Mouse (Mus musculus) A20 (cell line): ENCODE measurements around the gene Ccdc69.
"Not testable (repeated sequence)": the region's sequence is repeated elsewhere in the genome, so short reads cannot be mapped to it uniquely, and the experiment has no call there.

Experiments used
- DNase-seq: peaks from one replicate; pipeline ENCODE4 v3.0.0-alpha.2; 2011; ENCODE audit warnings: low read depth, low spot score

Ccdc69 gene

DNA sequence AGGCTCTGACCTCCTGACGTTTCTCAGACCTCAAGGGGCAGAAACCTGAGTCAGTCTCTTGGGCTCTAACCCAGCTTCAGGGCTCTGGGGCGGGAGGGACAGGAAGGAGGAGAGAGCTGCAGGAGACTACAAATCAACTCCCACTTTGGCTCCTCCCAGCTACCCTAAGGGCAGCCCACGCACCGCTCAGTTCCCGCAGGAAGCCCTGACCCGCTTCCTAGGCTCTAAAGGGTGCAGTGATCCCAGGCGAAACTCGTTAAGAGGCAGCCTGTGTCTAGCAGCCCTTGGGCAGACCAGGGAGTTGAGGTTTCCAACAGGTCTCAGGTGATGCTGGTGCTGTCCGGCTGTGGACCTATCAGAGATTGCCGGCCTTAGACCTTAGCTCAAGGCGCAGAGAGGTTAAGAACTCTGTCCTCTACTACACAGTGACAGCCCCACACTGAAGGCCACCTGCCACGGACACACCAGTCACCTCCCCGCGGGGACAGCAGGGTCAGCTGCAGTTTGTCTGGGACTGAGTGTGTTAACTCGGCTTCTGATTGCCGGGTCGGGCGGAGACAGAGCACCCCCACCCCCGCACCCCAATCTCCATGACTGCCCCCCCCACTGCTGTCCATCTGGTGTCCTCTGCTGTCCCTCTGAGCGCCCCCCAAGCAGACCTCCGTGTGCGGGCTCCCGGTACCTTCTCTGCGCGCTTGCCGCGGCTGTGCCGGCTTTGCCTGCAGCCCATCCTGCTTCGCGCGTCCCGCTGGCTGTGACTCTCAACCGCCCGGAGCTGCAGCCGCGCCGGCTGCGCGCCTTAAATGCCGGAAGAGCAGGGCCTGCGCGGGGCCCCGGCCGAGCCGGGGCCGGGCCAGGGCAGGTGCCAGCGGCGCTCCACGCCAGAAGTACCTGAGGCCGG lies at the start of gene Ccdc69:
Gene Ccdc69, minus strand, starts transcription at position 801 of the 901 bp plus-strand sequence.
- DNase-seq = peak; percentile 82

DNA sequence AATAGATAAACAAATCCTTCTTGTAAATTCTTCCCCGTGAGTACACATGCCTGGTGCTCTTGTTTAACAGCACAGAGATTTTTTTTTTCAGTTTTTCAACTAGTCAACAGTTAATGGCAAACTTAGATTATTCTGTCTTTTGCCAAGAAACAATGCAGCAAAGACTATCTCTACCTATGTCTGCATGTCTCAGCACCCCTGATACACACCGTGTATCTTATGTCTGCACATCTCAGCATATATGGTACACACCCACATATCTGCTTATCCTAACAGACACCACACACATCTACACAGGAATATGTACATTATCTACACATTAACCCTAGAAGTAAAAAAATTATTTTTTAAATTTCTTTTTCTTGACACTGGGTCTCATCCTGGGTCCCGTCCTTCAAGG lies 48.7 kb upstream of the Ccdc69 start:
- no peak for DNase-seq

DNA sequence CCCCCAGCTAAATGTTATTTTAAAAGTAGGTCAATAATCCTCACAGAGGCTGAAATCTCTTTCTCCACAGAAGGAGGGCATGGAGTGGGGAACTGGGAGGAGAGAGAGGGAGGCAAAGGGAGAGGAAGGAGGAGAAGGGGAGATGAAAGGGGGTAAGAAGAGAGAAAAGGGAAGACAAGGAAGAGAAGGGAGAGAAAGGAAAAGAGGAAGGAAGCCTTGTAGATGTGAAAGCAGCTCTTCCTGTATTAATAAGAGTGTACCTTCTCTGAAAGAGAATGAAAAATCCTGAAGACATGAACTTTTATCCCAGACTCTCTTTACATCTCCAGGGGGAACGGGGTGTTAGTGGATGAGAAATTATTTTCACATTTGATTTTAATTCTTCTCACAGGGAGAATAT lies 43.5 kb upstream of the Ccdc69 start:
- DNase-seq = no peak

DNA sequence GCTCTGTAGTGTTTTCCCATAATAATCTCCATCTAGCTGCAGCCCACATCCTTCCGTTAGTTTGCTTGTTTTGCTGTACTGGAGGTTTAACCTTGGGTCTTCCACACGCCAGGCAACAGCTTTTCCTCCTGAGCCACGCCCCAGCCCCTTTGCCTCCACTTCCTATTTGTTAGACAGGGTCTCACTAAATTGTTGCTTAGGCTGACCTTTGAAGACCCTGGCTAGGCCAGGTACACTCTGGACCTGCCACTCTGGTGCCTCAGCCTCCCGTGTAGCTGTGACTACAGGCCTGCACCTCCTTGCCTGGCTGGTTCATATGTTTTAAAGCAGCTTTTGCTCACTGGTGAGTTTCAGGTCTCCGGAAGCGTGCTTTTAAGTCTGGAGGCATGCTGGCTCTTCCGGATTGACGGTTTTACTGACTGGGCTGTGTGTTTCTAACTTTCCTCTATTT lies 42.9 kb upstream of the Ccdc69 start:
- no peak for DNase-seq

DNA sequence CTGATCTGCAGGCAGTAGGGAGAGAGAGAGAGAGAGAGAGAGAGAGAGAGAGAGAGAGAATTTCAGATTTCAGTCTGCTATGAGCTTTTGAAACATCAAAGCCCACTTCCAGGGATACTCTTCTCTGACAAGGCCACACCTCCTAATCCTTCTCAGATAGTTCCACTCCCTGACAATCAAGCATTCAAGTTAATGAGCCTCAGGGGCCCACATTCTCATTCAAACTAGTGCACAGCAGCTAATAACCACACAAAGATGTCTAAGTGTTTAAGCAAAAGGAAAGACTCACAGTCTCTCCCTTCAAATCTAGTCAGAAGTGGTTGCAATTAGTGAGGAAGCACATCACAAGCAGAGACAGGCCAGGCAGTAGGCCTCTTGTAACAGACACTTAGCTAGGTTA lies 42.3 kb upstream of the Ccdc69 start:
- DNase-seq = no peak

DNA sequence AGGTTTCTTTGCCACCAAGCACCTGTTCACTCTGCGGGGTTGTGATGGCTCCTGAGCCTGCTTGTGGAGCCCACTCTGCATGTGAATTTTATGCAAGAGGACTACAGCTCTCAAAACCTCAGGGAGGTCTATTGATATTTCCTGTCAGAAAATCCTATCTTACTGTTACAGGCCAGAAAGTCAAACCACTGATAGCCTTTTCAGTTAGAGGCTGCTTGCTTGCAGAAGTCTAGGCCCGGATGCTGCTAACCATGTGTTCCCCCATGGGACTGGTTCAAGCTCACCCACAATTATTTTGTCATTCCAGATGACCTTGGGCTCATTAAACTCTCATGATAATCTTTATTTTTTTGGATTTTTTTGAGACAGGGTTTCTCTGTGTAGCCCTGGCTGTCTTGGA lies 39.1 kb upstream of the Ccdc69 start:
- no peak for DNase-seq

DNA sequence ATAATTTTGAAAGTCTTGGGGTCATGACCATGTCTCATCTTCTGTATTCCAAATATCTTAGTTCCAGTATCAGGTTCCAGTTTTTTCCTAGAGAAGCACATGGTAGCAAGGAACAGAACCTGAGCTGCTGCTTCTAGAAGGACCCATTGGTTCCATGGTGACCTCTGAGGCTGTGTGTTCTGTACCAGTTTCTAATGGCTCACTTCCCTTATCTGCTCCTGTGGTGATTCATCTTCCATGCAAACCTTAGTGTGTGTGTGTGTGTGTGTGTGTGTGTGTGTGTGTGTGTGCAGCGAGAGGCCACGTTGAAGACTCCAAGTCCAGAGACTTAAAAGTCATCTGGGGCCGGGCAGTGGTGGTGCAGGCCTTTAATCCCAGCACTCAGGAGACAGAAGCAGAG lies 38.1 kb upstream of the Ccdc69 start:
- peak; percentile 22 for DNase-seq

DNA sequence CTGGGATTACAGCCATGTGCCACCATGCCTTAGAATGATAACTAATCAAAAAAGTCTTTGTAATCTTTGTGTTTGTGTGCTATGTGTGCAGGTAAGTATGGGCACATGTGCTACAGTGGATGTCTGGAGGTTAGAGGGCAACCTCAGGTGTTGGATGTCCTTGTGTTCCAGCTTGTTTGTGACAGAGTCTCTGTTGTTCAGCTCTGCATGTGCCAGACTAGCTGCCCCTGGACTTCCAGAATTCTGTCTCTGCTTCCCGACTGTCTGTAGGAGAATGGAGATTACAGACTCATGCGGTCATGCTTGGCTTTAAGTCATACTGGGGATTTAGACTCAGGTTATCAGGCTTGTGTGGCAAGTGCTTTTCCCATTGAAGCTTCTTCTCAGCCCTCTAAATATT lies 36.4 kb upstream of the Ccdc69 start:
- DNase-seq = no peak

DNA sequence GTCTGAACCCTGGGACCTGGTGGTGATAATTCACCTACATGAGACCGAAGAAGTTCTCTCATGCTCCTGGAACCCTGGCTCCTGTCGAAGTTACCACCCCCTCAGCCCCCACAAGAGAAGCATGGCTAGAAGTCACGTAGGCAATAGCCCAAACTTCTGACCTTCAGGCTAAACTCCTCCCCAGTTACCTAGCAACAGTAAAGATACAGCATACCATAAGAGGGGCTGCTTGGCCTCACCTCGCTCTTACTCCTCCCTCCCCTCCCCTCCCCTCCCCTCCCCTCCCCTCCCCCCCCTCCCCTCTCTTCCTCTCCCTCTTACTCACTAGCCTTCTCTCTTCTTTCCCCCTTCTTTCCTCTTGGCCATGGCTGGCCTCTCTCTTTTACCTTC lies 35.9 kb upstream of the Ccdc69 start:
- not testable (repeated sequence) for DNase-seq

DNA sequence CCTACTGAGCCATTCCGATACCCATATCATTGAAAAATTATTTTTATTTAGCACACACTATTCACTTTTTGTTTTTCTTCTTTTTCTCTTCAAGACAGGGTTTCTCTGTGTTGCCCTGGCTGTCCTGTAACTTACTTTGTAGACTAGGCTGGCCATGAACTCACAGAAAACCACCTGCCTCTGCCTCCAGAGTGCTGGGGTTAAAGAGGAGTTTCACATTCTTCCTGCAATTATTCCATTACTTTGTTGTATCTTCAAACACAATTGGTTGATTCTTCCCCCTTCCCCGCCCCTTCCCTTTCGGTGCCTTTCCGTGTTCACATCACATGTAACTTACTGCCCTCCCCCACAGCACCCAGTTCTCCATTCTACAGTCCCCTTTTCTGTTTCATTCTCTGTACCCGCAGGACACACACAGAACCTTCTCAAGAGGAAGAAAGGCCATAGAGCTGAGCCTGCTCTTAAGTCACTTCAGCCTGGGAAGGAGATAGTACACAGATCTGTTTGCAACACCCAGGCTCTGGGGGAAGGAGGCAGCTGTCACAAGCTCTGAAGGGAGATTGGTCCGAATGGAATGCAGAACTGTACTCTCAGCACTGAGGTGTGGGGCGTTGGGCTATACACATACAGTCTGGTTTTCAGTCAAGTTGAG lies 35.4 kb upstream of the Ccdc69 start:
- DNase-seq = peak; percentile 83

DNA sequence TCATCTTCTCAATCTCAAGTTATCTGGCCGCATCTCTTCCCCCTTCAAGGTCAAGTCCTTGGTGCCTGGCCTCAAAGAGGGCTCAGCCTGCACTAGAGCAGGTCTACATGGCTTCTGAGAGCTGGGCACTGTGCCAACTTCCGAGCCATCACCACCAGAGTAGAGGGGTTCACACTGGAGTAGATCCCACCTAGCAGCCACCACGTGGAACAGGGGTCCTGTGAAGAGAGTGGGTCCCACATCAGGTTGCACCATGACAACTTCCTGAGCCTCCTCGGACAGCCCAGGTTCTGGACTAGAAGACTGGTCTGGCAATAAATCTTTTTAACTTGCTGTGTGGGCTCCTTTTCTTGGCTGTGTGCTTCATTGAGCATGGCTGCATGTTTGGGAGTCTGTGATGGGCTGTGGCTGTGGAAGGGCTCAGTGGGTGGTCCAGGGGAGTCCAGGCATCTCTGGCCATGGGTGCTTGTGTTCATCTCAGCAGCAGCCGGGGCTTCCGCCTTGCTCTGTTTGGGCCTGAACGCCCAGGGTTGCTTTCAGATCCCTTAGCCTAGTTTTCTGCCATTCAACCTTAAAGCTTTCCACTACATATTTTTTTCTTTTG lies 32.7 kb upstream of the Ccdc69 start:
- DNase-seq = no peak

DNA sequence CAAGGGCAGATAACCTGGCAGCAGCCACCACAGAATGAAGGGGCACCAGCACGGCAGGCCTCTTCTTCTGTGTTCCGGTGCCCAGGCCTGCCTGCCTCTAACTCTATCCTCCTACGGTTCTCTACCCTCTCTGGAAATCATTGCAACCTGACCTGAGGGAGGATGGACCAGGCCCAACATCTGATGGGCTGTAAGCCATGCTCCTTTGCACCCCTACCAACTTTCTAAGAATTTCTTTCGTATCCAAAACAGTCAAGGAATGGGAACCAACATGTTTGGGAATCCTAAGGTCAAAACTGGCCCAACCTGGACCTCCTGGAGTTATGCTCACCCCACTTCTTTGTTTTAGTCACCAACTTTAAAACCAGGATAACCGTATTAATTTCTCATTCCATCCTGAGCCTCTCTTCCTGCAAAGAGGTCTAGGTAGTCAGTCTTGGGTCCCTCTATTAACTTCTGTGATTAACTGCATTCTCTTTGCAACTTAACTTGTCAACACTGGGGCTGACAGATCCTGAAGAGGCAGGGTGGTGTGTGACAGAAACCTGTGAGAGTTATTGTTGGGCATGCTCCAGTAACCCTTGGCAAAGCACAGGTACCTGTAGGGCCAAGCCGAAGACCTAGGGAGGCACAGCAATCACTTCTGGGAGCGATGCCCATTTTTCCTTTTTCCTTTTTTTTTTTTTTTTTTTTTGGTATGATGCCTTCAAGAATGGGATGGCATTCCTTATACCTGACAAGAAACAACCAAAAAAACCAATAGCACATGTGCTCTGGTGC lies 31.8 kb upstream of the Ccdc69 start:
- no peak for DNase-seq

DNA sequence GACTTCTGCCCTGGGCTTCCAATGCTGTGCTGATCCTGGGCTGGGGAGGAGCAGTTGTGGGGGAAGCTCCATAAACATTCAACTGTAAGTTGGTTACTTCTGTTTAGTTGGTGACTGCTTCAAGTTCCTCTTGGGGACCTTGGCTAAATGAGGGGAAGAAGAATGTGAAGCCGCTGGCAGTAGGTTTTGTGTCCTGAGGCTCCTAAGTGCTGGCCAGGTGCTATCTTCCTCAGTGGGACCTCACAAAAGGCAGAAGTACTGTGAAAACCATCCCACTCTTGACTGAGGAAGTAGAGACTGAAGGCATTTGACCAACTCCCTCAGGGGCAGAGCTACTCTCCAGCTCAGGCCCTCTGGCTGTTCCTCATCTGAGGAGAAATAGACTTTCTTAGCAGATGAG lies 28.7 kb upstream of the Ccdc69 start:
- DNase-seq = no peak

DNA sequence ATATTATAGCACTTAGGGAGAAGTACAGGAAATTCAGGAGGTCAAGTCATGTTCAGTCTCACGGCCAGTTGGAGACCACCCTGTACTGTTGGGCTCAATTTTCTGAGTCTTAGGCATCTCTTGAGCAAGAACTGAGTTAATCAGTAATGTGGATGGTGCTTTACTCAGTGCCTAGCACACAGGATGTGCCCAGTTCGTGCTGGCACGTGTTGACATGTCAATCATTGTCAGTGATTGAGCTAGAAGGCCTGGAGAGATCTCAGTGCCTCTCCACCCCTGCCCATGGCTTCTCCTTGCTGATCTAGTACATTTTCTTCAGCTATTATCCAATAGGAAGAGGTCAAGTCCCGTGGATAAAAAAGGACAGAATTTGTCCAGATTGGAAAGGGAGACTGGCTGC lies 27.5 kb upstream of the Ccdc69 start:
- DNase-seq = no peak

DNA sequence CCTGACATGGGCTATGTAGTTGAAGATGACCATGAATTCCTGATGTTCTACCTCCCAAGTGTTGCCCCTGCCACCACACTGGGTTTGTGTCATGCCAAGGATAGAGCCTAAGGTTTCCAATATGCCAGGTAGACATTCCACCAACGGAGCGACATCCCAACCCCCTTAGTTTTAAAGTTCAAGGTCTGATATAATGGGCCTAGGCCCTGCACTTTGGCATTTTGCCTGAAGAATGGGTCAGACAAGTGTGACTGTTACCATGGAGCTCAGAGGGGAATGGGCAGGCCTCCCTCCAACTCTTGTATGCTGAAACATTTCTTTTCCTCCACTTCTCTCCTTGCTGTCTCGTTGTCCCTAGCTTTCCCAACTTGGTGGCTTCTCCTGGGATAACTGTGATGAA lies 25.3 kb upstream of the Ccdc69 start:
- no peak for DNase-seq

DNA sequence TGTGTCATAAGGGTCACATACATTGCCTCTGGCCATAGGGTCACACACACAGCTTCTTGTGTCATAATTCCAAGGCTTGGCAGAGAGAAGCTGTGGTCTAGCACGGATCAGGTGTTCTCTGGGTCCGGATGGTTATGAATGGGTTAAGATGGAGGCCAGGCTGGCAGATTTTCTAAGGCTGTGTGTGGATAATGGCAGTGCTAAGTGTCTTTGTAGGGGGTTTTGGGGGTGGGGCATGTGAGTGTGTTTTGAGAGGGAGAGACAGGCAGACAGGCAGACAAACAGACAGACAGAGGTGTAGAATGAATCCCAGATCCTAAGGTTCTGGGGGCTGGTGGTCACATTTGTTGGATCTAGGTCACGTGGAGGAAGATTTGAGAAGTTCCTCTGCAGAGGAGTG lies 24.1 kb upstream of the Ccdc69 start:
- no peak for DNase-seq

DNA sequence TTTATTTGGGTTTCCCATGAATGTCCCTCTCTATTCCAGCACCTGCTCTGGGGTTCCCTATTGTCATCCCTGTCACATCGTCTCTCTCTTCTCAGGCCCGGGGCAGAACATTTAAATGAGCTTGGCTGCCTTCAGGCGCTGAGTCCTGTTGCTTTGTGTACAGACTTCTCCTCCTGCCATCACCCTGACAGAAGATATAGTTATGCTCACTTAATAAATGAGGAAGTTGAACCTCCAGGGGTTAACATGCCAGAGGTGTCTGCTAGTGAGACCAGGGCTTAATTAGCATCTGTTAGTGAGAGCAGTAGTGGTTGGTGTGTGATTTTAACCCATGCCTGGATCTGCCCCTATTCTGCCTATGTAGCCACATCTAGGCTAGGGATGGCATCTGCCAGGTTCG lies 21.9 kb upstream of the Ccdc69 start:
- peak; percentile 84 for DNase-seq

DNA sequence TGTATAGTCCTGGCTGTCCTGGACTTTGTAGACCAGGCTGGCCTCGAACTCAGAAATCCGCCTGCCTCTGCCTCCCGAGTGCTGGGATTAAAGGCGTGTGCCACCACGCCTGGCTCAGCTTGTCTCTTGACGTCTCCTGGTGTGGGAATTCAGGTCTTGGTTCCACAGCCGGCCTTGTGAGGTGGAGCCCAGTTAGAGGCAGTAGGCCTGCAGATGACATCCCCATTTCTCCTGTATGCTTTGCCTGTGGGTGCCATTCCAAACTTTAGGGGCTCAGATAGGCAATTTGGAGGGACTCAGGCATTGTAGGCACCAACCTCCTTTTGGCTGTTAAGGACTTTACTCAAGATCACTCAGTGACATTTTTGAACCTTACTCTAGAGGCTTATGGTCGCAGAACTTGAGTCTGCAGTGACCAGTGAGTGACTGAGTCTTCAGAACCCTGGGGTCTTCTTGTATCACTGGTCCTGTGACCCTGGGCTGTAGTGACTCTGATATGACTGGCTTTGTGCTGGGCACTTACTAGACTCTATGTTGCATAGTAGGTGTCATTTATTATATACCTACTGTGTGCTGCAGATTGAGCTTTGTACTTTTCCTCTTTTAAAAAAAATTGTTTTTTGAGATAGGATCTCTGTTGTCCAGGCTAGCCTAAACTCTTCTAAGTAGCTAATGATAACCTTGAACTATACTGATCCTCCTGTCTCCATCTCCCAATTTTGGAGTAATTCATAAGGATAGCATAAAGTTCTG lies 21.3 kb upstream of the Ccdc69 start:
- peak; percentile 22 for DNase-seq

DNA sequence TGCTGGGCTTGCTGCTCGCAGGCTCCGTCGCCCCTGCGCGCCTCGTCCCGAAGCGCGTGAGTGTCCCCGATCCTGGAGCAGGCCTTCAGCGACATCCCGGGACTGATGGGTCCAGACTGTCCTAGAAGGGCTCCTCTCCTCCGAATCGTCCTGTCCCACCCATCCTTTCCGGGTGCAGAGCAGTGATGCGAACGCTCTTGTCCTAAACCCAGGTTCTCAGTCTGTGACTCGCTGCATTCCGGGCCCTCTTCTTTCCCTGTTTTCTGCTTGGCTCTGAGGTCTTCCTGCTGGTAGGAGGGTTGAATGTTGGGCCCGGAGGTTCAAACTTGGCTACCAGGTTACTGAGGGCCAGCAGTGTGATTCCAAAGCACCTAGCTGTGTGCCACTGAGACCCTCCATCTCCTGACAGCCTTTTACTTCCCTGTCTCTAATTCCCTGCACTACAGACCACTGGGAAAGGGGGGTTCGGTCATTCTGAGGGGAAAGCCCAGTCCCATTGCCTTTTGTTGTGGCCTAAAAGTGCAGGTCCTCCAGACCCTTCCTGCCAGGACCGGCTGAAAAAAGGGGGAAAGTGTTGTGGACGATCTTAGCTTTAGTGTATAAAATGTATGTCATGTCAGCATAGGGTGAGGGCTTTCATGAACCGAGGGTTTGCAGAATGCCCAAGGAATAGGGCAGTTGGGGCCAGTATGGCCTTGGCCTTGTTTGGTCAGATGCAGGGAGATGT lies 20.4 kb upstream of the Ccdc69 start:
- no peak for DNase-seq

DNA sequence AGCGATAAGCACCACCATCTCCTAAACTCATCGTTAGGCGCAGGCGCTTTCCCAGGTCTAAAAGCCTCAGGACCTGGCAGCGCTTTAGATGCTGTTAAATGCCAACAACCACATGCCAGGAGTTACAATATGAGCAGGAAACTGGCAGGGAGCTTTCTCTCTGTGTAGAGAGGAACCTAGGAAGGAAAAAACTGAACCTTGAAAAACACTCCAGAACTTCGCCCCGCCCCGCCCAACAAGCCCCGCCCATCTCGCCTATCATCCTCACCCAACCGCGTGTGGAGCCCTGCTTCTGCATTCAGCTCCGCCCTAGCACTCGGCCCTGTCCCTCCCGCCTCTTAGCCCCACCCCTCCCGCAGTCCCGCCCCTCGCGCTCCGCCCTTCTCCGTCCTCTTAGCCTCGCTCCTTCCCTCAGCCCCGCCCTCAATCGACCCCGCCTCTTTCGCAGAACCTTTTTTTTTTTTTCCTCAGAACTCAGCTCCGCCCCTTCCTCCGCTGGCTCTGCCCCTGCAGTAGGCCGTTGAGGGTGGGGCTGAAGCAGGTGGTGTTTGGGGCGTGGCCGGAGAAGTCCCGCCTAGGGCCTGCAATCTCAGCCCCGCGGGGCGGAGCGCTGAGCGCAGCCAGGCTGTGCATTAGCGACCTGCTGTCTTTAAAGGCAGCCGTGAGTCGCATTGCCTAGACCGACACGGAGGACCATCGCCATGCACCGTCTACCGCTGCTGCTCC lies 19.7 kb upstream of the Ccdc69 start, which contains the start of gene Gm2a:
Gene Gm2a, plus strand, starts transcription at position 653 of the 726 bp plus-strand sequence.
- DNase-seq = peak; percentile 100
